Mouse (Mus musculus) hindbrain, embryonic 11.5 days (tissue): ENCODE measurements at regions not wholly inside any gene's neighbourhood (a gene's known extent, or its start where the extent isn't known, plus 50 kb on each side); places are given as distances from the start of the nearest gene placed in this dataset.

Experiments used
- ATAC-seq: fragments of 200-750 bp; cut with Nextera tagmentation; 2 replicates; pipeline ENCODE4 v1.8.0; 2017; ENCODE audit warnings: mild to moderate bottlenecking, moderate TSS enrichment, moderate library complexity; ENCODE audit not compliant: low FRiP score
- DNase-seq: peaks from one replicate; pipeline ENCODE4 v3.0.0-alpha.2; 2015; ENCODE audit warnings: low spot score
- H3K27ac ChIP-seq: fragments of 300-500 bp; sonication (generic); 2 replicates; pipeline ENCODE4 v1.5.1; 2014; ENCODE audit warnings: mild to moderate bottlenecking, low read depth, low read length
- H3K27me3 ChIP-seq: fragments of 300-500 bp; sonication (generic); 2 replicates; pipeline ENCODE4 v1.6.1; 2014; ENCODE audit warnings: mild to moderate bottlenecking, low read length, moderate library complexity, mixed read lengths; ENCODE audit not compliant: control insufficient read depth, insufficient read depth
- H3K36me3 ChIP-seq: fragments of 300-500 bp; sonication (generic); 2 replicates; pipeline ENCODE4 v1.6.1; 2014; ENCODE audit warnings: mild to moderate bottlenecking, low read length, moderate library complexity, mixed read lengths; ENCODE audit not compliant: control insufficient read depth, insufficient read depth
- H3K4me1 ChIP-seq: fragments of 300-500 bp; sonication (generic); replicated peaks from 2 replicates; pipeline ENCODE4 v1.6.1; 2014; ENCODE audit warnings: low read length, mixed read lengths; ENCODE audit not compliant: control insufficient read depth, insufficient read depth
- H3K4me2 ChIP-seq: fragments of 300-500 bp; sonication (generic); replicated peaks from 2 replicates; pipeline ENCODE4 v1.6.1; 2014; ENCODE audit warnings: mild to moderate bottlenecking, low read depth, low read length
- H3K4me3 ChIP-seq: fragments of 300-500 bp; sonication (generic); 2 replicates; pipeline ENCODE4 v1.5.1; 2014; ENCODE audit warnings: low read depth, low read length
- H3K9ac ChIP-seq: fragments of 300-500 bp; sonication (generic); 2 replicates; pipeline ENCODE4 v1.6.1; 2014; ENCODE audit warnings: low read depth, low read length
- H3K9me3 ChIP-seq: fragments of 300-500 bp; sonication (generic); 2 replicates; pipeline ENCODE4 v1.6.1; 2016; ENCODE audit warnings: low read length; ENCODE audit not compliant: control insufficient read depth
- WGBS: fragments of 180-500 bp; shearing (Covaris S2); extraction: QIAGEN DNeasy Blood & Tissue Kit; methylation state at CpG from one replicate; pipeline ENCODE4 v1.1.7; 2014; 5-methylcytosine and 5-hydroxymethylcytosine counted together

DNA sequence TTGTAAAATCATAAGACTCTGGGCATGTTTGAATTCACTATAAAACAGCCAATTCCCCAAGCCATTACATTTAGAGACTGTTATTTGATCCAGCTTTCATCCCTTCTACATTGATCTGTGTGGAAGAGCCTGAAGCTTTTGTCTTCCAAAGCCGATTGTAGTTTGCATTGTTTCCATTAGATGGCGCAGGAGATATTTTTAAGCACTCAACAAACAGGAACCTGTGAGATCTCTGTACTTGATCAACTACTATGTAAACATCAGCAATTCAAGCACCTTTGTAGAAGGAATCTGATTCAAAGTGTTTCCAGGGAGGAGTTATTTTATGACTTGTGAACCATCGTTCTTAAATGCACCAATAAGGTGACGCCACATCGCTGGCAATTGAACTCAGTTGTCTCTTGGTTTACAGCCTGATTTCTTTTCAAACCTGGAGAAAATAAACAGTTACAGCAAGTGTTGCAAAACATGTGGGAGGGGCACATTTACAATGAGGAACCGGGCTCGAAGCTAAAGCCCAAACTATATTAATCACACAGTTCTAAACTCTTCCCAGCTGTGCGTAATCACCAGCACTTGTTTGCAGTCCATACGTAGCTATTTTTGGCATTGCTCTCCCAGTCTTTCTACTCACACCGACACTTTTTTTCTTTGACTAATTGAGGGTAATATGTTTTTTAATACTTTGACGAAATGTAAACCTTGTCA is 812.0 kb upstream of the Acvr2a start:
- Histone ChIP-seq H3K4me3 (no peak overlapping the region), H3K4me2 (no peak overlapping the region), H3K9ac (no peak overlapping the region), H3K27me3 (no peaks in the 10 kb centered on the region), H3K36me3 (no peaks in the 10 kb centered on the region), H3K27ac (no peak overlapping the region), H3K4me1 (no peaks in the 10 kb centered on the region), H3K9me3 (no peaks in the 10 kb centered on the region)
- peak; percentile 81 for DNase-seq
- 63% methylated on average over 11 of the region's 11 CpGs for WGBS
- ATAC-seq, result peak; percentile 68; the same call in 1 of the 2 replicates

DNA sequence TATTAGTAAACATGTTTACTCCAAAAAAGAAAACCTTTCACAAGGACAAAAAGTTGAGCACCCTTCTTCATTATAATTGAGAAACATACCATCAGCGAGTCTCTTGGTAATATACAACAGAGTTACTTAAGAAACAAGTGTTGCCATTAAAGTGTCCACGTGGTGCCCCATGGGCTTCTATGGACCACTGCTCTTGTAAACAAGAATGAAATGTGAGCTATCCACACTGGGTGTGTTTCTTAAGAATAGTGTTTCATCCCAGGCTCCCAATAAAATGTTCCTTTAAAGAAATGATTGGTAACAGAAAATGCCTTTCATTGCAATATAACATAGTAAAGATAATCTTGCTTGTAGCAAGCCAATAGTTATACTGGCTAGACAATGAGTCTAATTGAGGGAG is 803.6 kb upstream of the Acvr2a start:
- H3K27me3 ChIP-seq, result no peaks in the 10 kb centered on the region
- WGBS, result 85% methylated on average over 2 of the region's 2 CpGs
- H3K27ac ChIP-seq, result no peak overlapping the region
- H3K9me3 ChIP-seq, result no peaks in the 10 kb centered on the region
- no peak overlapping the region for H3K9ac ChIP-seq
- DNase-seq (no peak), ATAC-seq (no peak)
- H3K4me2 ChIP-seq, result no peak overlapping the region
- no peak overlapping the region for H3K4me3 ChIP-seq
- H3K36me3 ChIP-seq, result no peaks in the 10 kb centered on the region
- no peaks in the 10 kb centered on the region for H3K4me1 ChIP-seq

DNA sequence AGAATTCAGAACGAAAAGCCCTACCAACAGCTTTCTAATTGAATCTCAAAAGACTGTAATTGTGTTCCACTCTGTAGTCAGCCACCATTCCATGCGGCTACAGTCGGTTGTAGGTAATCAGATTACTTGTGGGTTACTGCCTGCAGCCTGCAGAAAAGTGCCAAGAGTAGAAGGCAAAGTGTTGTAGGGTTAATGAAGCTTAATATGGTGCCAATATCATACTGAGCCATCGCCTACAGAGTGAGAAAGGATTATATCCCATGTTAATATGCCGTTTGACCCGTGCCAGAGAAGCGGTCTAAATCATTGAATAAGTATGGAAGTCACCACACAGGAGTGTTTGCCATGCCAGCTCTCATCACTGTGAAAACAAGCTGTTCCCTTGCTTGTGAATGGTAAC is 786.4 kb upstream of the Acvr2a start:
- no peak for ATAC-seq
- H3K9me3 ChIP-seq, result no peaks in the 10 kb centered on the region
- 86% methylated on average over 7 of the region's 7 CpGs for WGBS

DNA sequence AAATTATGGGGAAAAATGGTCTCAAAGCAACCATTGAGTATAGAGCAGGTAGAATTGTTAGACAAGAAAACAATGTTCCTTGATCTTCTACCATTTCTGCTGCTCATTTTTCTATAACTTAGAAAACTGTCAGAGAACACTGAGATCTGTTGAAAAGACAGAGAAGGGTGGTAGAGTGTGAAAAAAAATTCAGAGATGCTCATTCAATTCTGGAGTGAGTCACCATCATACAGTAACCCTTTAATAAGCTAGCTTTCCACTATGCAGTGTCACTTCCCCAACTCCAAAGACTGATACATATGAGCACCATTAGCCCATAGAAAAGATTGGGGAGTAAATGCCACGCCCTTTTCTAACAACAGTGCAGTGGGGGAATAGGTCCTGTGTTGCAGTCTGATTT is 752.5 kb upstream of the Acvr2a start:
- Histone ChIP-seq H3K4me2 (no peak overlapping the region), H3K27me3 (no peaks in the 10 kb centered on the region), H3K36me3 (no peaks in the 10 kb centered on the region), H3K4me3 (no peak overlapping the region), H3K27ac (no peak overlapping the region), H3K9ac (no peak overlapping the region), H3K4me1 (no peaks in the 10 kb centered on the region), H3K9me3 (no peaks in the 10 kb centered on the region)
- ATAC-seq (no peak), DNase-seq (no peak)
- 64% methylated on average over 1 of the region's 1 CpGs for WGBS

More for the DNA sequence above, 786.4 kb upstream of the Acvr2a start:
- Histone ChIP-seq H3K36me3 (no peaks in the 10 kb centered on the region), H3K9ac (no peak overlapping the region), H3K4me2 (no peak overlapping the region), H3K4me1 (no peaks in the 10 kb centered on the region), H3K27ac (no peak overlapping the region), H3K27me3 (no peaks in the 10 kb centered on the region), H3K4me3 (no peak overlapping the region)
- no peak for DNase-seq

DNA sequence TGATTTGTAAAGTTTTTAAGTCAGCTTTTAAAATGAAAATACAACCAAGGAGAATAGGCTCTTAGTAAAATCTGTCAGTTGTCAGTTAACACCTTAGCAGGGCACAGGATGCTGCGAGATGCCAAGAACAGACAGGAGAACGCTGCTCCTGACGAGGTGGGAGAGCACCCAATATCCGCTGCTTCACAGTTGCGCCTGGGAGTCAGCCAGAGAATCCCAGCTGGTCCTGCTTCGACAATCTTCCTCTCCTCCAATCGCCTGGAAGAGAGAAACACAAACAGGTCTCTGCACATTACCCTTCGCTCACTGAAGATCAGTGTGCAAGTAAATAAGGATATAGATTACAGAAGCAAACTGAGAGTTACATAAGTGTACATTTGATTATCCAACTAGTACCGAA is 750.5 kb upstream of the Acvr2a start:
- H3K9me3 ChIP-seq, result no peaks in the 10 kb centered on the region
- DNase-seq, result no peak
- no peaks in the 10 kb centered on the region for H3K27me3 ChIP-seq
- H3K9ac ChIP-seq, result no peak overlapping the region
- no peak for ATAC-seq
- WGBS, result 73% methylated on average over 9 of the region's 9 CpGs
- no peaks in the 10 kb centered on the region for H3K4me1 ChIP-seq
- no peak overlapping the region for H3K27ac ChIP-seq
- no peak overlapping the region for H3K4me2 ChIP-seq
- no peaks in the 10 kb centered on the region for H3K36me3 ChIP-seq
- no peak overlapping the region for H3K4me3 ChIP-seq

DNA sequence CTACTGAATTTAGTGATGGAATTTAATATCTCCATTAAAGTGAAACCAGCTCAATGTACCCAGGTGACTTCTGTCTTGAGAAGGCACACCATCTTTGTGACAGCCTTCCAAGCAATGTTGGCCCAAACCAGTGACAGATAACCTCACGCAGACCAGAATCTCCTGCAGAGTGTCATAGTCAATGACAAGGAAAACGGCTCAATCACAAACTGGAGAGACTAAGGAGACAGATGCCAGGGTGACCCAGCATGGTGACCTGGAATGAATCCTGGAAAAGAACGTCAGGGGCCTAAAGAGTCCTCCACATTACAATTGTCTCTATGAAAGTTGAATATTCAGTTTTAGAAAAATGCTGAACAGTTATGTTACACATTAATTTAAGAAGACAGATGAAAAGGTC is 748.7 kb upstream of the Acvr2a start:
- H3K9ac ChIP-seq, result no peak overlapping the region
- H3K27me3 ChIP-seq, result no peaks in the 10 kb centered on the region
- no peaks in the 10 kb centered on the region for H3K36me3 ChIP-seq
- DNase-seq (no peak), ATAC-seq (no peak)
- H3K4me1 ChIP-seq, result no peaks in the 10 kb centered on the region
- no peak overlapping the region for H3K4me3 ChIP-seq
- H3K4me2 ChIP-seq, result no peak overlapping the region
- H3K9me3 ChIP-seq, result no peaks in the 10 kb centered on the region
- H3K27ac ChIP-seq, result no peak overlapping the region
- 53% methylated on average over 3 of the region's 3 CpGs for WGBS

DNA sequence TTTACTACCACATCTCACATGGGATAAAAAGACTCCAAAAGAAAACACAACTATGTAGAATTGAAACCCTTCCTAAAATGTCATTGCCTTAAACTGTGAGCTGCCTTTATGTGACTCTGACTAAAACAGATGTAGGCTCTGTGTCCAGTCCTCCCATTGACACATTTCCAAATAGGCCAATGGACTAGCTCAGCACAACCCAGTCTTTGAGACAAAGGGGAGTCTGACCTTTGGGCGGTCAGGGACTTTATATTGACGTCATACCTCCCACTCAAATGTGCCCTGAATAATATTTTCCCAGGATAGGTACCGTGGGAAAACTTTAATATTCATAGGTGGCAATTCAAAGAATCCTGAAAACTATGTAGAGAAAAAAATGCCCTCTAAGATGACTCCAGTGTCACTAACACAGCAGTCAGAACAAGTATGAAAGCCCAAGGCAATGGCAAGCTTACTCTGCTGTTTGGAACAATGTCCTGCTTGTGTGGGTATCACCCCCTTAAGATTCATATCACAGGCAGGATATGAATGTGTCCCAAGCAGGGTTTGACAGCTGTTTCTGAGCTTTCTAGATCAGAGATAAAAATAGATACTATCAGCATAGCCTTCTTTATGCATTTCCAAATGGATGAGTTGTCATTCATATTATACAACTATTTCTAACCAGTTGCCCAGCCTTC is 731.6 kb upstream of the Acvr2a start:
- Histone ChIP-seq H3K4me1 (no peaks in the 10 kb centered on the region), H3K9me3 (no peaks in the 10 kb centered on the region), H3K36me3 (no peaks in the 10 kb centered on the region), H3K27me3 (no peaks in the 10 kb centered on the region), H3K4me3 (no peak overlapping the region), H3K9ac (no peak overlapping the region), H3K4me2 (no peak overlapping the region), H3K27ac (no peak overlapping the region)
- peak; percentile 76 for ATAC-seq
- 40% methylated on average over 3 of the region's 3 CpGs for WGBS
- DNase-seq, result no peak

DNA sequence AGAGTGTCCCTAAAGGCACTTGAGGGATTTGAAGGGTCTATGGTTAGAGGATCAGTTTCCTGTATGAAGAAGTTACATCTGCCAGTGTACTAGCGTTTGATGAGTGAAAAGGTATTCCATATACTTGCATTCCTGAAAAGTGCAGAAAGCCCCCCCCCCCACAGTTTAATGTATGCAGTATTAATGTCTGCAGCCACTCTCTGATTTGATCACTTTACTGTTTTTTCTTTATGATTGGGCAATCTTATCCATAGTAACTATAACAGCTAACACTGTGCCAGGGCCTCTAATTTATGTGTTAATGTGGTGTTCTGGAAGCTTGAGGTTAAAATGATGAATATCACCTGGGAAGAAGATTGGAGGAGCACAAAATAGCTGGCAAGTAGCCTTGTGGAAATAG is 715.6 kb upstream of the Acvr2a start:
- 79% methylated on average over 1 of the region's 1 CpGs for WGBS
- no peak for DNase-seq
- no peak for ATAC-seq

DNA sequence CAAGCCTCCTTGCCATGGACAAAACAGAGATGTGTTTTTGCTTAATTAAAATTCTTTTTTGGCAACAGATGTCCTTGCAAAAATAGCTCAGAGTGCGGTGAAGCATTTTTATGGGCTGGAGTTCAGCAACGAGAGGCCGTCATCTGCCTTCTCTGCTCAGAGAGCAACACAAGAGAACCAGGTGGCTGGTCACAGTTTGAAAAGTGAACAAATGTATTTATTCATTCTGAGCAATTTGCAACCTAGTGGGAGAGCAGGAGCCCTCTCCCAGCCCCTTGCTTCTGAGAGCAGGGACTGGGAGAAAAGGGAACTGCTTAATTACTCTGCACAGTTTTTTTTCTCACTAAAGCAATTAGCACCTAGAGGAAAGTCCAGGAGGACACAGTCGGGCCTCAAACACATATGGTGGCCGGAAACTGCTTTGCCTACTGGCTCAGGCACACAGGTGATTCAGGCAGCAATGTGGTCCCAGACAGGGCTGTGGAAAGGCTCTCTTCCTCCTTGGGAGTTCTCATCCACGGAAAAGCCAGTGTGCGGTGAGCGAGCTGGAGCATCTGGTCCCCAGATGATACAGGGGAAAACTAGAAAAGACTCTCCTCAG is 714.9 kb upstream of the Acvr2a start:
- Histone ChIP-seq H3K9me3 (no peaks in the 10 kb centered on the region), H3K9ac (no peak overlapping the region), H3K4me1 (no peaks in the 10 kb centered on the region), H3K27ac (no peak overlapping the region), H3K4me3 (no peak overlapping the region), H3K27me3 (no peaks in the 10 kb centered on the region), H3K4me2 (no peak overlapping the region), H3K36me3 (no peaks in the 10 kb centered on the region)
- peak; percentile 4 for DNase-seq
- peak; percentile 40; the same call in 1 of the 2 replicates for ATAC-seq
- 48% methylated on average over 8 of the region's 8 CpGs for WGBS

More for the DNA sequence above, 715.6 kb upstream of the Acvr2a start:
- Histone ChIP-seq H3K4me2 (no peak overlapping the region), H3K9ac (no peak overlapping the region), H3K27me3 (no peaks in the 10 kb centered on the region), H3K4me1 (no peaks in the 10 kb centered on the region), H3K27ac (no peak overlapping the region), H3K4me3 (no peak overlapping the region), H3K9me3 (no peaks in the 10 kb centered on the region), H3K36me3 (no peaks in the 10 kb centered on the region)
